Mouse (Mus musculus) CD8-positive naive resting alpha-beta T cell, adult 2 months (primary cell): ENCODE data around the gene Gm3045.

Experiments
- DNase-seq, 2 experiments: peaks; one replicate each; pipeline ENCODE4 v3.0.0; 2022; ENCODE audit warnings: low read depth in 2 of 2, low spot score in 2 of 2

Gm3045 gene

GRCm38 (mm10) chr13:56482146-56482545 is 55.8 kb downstream of the Gm3045 start, which contains the start of gene Il9:
Gene Il9, minus strand, starts transcription at chr13:56482246.
- DNase-seq: no peak
